Mouse (Mus musculus): ENCODE data around the gene Adgrv1. TPM values are rescaled to one million over a fixed set of nuclear protein-coding genes. Genes with fewer than 3 reads are reported as not detected.

Gene Adgrv1
- polyA plus RNA-seq, 1 experiment from 2014 or later = 2.7 TPM

GRCm38 (mm10) chr13:81335241-81335640 lies 297.7 kb downstream of the Adgrv1 start:
- H3K4me3 ChIP-seq = no peak overlapping the region
- H3K4me1 ChIP-seq = peaks cover 5% of the 10 kb centered on the region
- no peaks in the 10 kb centered on the region for H3K36me3 ChIP-seq
- H3K27ac ChIP-seq = no peak overlapping the region
- H3K9me3 ChIP-seq = no peaks in the 10 kb centered on the region
- DNase-seq (ENCODE audit: low spot score) = no peak
- H3K27me3 ChIP-seq (ENCODE audit: insufficient read depth, poor library complexity, severe bottlenecking) = no peaks in the 10 kb centered on the region
- 77% methylated on average over 1 of the region's 1 CpGs for WGBS

- WGBS = 24% methylated on average over 3 of the region's 3 CpGs
- H3K4me3 ChIP-seq = no peak overlapping the region
- H3K27ac ChIP-seq = no peak overlapping the region
- H3K4me1 ChIP-seq = peaks cover 5% of the 10 kb centered on the region
- no peaks in the 10 kb centered on the region for H3K27me3 ChIP-seq (ENCODE audit: insufficient read depth, poor library complexity, severe bottlenecking)
- DNase-seq (ENCODE audit: low spot score) = no peak
- no peaks in the 10 kb centered on the region for H3K9me3 ChIP-seq
- no peaks in the 10 kb centered on the region for H3K36me3 ChIP-seq
Measured at GRCm38 (mm10) chr13:81332018-81332417, 300.9 kb downstream of the Adgrv1 start.

- H3K4me3 ChIP-seq = no peak overlapping the region
- H3K4me1 ChIP-seq = peaks cover 5% of the 10 kb centered on the region
- H3K9me3 ChIP-seq = no peaks in the 10 kb centered on the region
- H3K36me3 ChIP-seq = no peaks in the 10 kb centered on the region
- no peak overlapping the region for H3K27ac ChIP-seq
- H3K27me3 ChIP-seq (ENCODE audit: insufficient read depth, poor library complexity, severe bottlenecking) = no peaks in the 10 kb centered on the region
- WGBS = 67% methylated on average over 5 of the region's 5 CpGs
- DNase-seq (ENCODE audit: low spot score) = no peak
Measured at GRCm38 (mm10) chr13:81329762-81330161, 303.2 kb downstream of the Adgrv1 start.

- 77% methylated on average over 1 of the region's 1 CpGs for WGBS
- H3K4me1 ChIP-seq = peaks cover 5% of the 10 kb centered on the region
- no peak overlapping the region for H3K27ac ChIP-seq
- DNase-seq (ENCODE audit: low spot score) = no peak
- H3K36me3 ChIP-seq = no peaks in the 10 kb centered on the region
- H3K27me3 ChIP-seq (ENCODE audit: insufficient read depth, poor library complexity, severe bottlenecking) = no peaks in the 10 kb centered on the region
- H3K9me3 ChIP-seq = no peaks in the 10 kb centered on the region
- H3K4me3 ChIP-seq = no peak overlapping the region
Measured at GRCm38 (mm10) chr13:81328181-81328580, 304.8 kb downstream of the Adgrv1 start.

GRCm38 (mm10) chr13:81325606-81326215 lies 307.2 kb downstream of the Adgrv1 start:
- H3K27me3 ChIP-seq (ENCODE audit: insufficient read depth, poor library complexity, severe bottlenecking) = no peaks in the 10 kb centered on the region
- H3K27ac ChIP-seq = no peak overlapping the region
- H3K4me1 ChIP-seq = no peaks in the 10 kb centered on the region
- no peaks in the 10 kb centered on the region for H3K36me3 ChIP-seq
- WGBS = 85% methylated on average over 2 of the region's 2 CpGs
- DNase-seq (ENCODE audit: low spot score) = no peak
- H3K9me3 ChIP-seq = no peaks in the 10 kb centered on the region
- H3K4me3 ChIP-seq = no peak overlapping the region

GRCm38 (mm10) chr13:81323546-81324316 lies 309.2 kb downstream of the Adgrv1 start:
- no peak for DNase-seq (ENCODE audit: low spot score)
- H3K36me3 ChIP-seq = no peaks in the 10 kb centered on the region
- H3K4me1 ChIP-seq = peaks cover 2% of the 10 kb centered on the region
- no peaks in the 10 kb centered on the region for H3K27me3 ChIP-seq (ENCODE audit: insufficient read depth, poor library complexity, severe bottlenecking)
- H3K4me3 ChIP-seq = no peak overlapping the region
- 86% methylated on average over 3 of the region's 3 CpGs for WGBS
- H3K9me3 ChIP-seq = no peaks in the 10 kb centered on the region
- no peak overlapping the region for H3K27ac ChIP-seq

- peaks cover 5% of the 10 kb centered on the region for H3K4me1 ChIP-seq
- no peak overlapping the region for H3K27ac ChIP-seq
- DNase-seq (ENCODE audit: low spot score) = no peak
- WGBS = 74% methylated on average over 4 of the region's 4 CpGs
- H3K4me3 ChIP-seq = no peak overlapping the region
- H3K36me3 ChIP-seq = no peaks in the 10 kb centered on the region
- H3K9me3 ChIP-seq = no peaks in the 10 kb centered on the region
- H3K27me3 ChIP-seq (ENCODE audit: insufficient read depth, poor library complexity, severe bottlenecking) = no peaks in the 10 kb centered on the region
Measured at GRCm38 (mm10) chr13:81316581-81316980, 316.4 kb downstream of the Adgrv1 start.

- Histone ChIP-seq H3K4me1 (peaks cover 5% of the 10 kb centered on the region), H3K9me3 (no peaks in the 10 kb centered on the region), H3K27me3 (ENCODE audit: insufficient read depth, poor library complexity, severe bottlenecking) (no peaks in the 10 kb centered on the region), H3K4me3 (no peak overlapping the region), H3K27ac (no peak overlapping the region), H3K36me3 (no peaks in the 10 kb centered on the region)
- WGBS = 68% methylated on average over 7 of the region's 7 CpGs
- DNase-seq (ENCODE audit: low spot score) = no peak
Measured at GRCm38 (mm10) chr13:81314306-81315120, 318.4 kb downstream of the Adgrv1 start.

- Histone ChIP-seq H3K27ac (no peak overlapping the region), H3K4me3 (no peak overlapping the region), H3K9me3 (no peaks in the 10 kb centered on the region), H3K4me1 (no peaks in the 10 kb centered on the region), H3K36me3 (no peaks in the 10 kb centered on the region), H3K27me3 (ENCODE audit: insufficient read depth, poor library complexity, severe bottlenecking) (no peaks in the 10 kb centered on the region)
- WGBS = 34% methylated on average over 5 of the region's 5 CpGs
- DNase-seq (ENCODE audit: low spot score) = no peak
Measured at GRCm38 (mm10) chr13:81312148-81312547, 320.8 kb downstream of the Adgrv1 start.

GRCm38 (mm10) chr13:81300851-81301250 lies 332.1 kb downstream of the Adgrv1 start:
- Histone ChIP-seq H3K27ac (no peak overlapping the region), H3K4me3 (no peak overlapping the region), H3K27me3 (ENCODE audit: insufficient read depth, poor library complexity, severe bottlenecking) (no peaks in the 10 kb centered on the region), H3K4me1 (no peaks in the 10 kb centered on the region), H3K36me3 (no peaks in the 10 kb centered on the region), H3K9me3 (no peaks in the 10 kb centered on the region)
- WGBS = 84% methylated on average over 1 of the region's 1 CpGs
- DNase-seq (ENCODE audit: low spot score) = no peak

- 65% methylated on average over 1 of the region's 1 CpGs for WGBS
- H3K4me3 ChIP-seq = no peak overlapping the region
- no peaks in the 10 kb centered on the region for H3K36me3 ChIP-seq
- H3K9me3 ChIP-seq = no peaks in the 10 kb centered on the region
- no peak overlapping the region for H3K27ac ChIP-seq
- 0 out of 2 replicates have a peak, but pooled peaks cover under 1% of the 10 kb centered on the region for H3K4me1 ChIP-seq
- no peaks in the 10 kb centered on the region for H3K27me3 ChIP-seq (ENCODE audit: insufficient read depth, poor library complexity, severe bottlenecking)
- no peak for DNase-seq (ENCODE audit: low spot score)
Measured at GRCm38 (mm10) chr13:81294106-81294505, 338.8 kb downstream of the Adgrv1 start.

- WGBS = 75% methylated on average over 6 of the region's 6 CpGs
- DNase-seq (ENCODE audit: low spot score) = no peak
- no peaks in the 10 kb centered on the region for H3K4me1 ChIP-seq
- H3K9me3 ChIP-seq = no peaks in the 10 kb centered on the region
- H3K36me3 ChIP-seq = no peaks in the 10 kb centered on the region
- no peak overlapping the region for H3K27ac ChIP-seq
- H3K27me3 ChIP-seq (ENCODE audit: insufficient read depth, poor library complexity, severe bottlenecking) = no peaks in the 10 kb centered on the region
- no peak overlapping the region for H3K4me3 ChIP-seq
Measured at GRCm38 (mm10) chr13:81282193-81282592, 350.8 kb downstream of the Adgrv1 start.

- Histone ChIP-seq H3K36me3 (no peaks in the 10 kb centered on the region), H3K27me3 (ENCODE audit: insufficient read depth, poor library complexity, severe bottlenecking) (no peaks in the 10 kb centered on the region), H3K4me3 (no peak overlapping the region), H3K9me3 (no peaks in the 10 kb centered on the region), H3K4me1 (no peaks in the 10 kb centered on the region), H3K27ac (no peak overlapping the region)
- WGBS = 89% methylated on average over 1 of the region's 1 CpGs
- DNase-seq (ENCODE audit: low spot score) = no peak
Measured at GRCm38 (mm10) chr13:81280650-81281229, 352.2 kb downstream of the Adgrv1 start.

All from heart, embryonic 10.5 days (tissue).